Mouse (Mus musculus): ENCODE measurements around the gene Qpctl.

- TF ChIP-seq MYOG (IDR thresholded peaks at IDR 0.05; ENCODE audit: control insufficient read depth in 1 of 3, insufficient read depth in 1 of 3, insufficient read length in 2 of 3, low read depth in 2 of 3) (no peak), POLR2A (IDR thresholded peaks at IDR 0.05; ENCODE audit: insufficient read length, low read depth) (no peak), TCF12 (IDR thresholded peaks at IDR 0.05; ENCODE audit: insufficient read depth, poor library complexity, severe bottlenecking) (no peak), MYOD1 (IDR thresholded peaks at IDR 0.05; ENCODE audit: control insufficient read depth in 1 of 3, insufficient read length in 2 of 3, low read depth in 2 of 3) (no peak), USF1 (IDR thresholded peaks at IDR 0.05; ENCODE audit: low read depth) (no peak), E2F4 (IDR thresholded peaks at IDR 0.05; ENCODE audit: insufficient read depth) (no peak), POLR2AphosphoS2 (IDR thresholded peaks at IDR 0.05; ENCODE audit: insufficient read length, low read depth) (no peak), REST (IDR thresholded peaks at IDR 0.05; ENCODE audit: insufficient read depth, insufficient read length) (no peak), MAX (IDR thresholded peaks at IDR 0.05; ENCODE audit: low read depth) (no peak), TCF3 (IDR thresholded peaks at IDR 0.05; ENCODE audit: insufficient read length, low read depth) (no peak)
These were observed 11.0 kb upstream of the Qpctl start for GRCm38 (mm10) chr7:19160115-19160514.
